Mouse (Mus musculus): ENCODE results near the gene Srcap.

DNA sequence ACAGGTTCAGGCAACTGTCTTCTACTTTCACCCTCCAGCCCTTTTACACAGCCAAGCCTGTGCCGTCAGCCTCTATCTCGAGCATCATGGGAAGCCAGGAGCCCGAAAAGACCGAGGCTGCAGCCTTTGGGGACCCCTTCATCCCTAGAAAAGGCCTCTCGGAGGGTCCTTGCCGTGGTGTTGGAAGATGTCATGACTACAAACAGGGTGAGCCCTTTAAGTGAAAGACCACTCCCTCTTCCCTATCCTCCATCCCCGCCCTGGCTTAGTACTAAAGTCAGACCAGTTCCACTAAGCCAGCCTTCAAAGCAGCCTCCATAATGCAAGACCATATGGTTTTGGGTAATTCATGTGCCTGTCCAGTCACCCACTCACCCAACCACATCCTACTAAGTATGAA lies 39.7 kb upstream of the Srcap start:
- TF ChIP-seq CTCF (IDR thresholded peaks at IDR 0.05; ENCODE audit: low read depth) (no peak), EP300 (IDR thresholded peaks at IDR 0.05; ENCODE audit: low read depth) (no peak)
